Mouse (Mus musculus) midbrain, embryonic 12.5 days (tissue): ENCODE measurements around the gene Tor1b. TPM values are rescaled to one million over a fixed set of nuclear protein-coding genes. Genes with fewer than 3 reads are reported as not detected.

Experiments used
- ATAC-seq: fragments of 200-750 bp; cut with Nextera tagmentation; 2 replicates; pipeline ENCODE4 v1.8.0; 2017; ENCODE audit warnings: low read depth, moderate TSS enrichment, moderate library complexity; ENCODE audit not compliant: low FRiP score
- H3K27ac ChIP-seq: fragments of 300-500 bp; sonication (generic); replicated peaks from 2 replicates; pipeline ENCODE4 v1.5.1; 2016; ENCODE audit warnings: mild to moderate bottlenecking
- H3K27me3 ChIP-seq: fragments of 300-500 bp; sonication (generic); 2 replicates; pipeline ENCODE4 v1.6.1; 2016; ENCODE audit warnings: mild to moderate bottlenecking
- H3K36me3 ChIP-seq: fragments of 300-500 bp; sonication (generic); 2 replicates; pipeline ENCODE4 v1.6.1; 2016
- H3K4me1 ChIP-seq: fragments of 300-500 bp; sonication (generic); 2 replicates; pipeline ENCODE4 v1.6.1; 2016
- H3K4me2 ChIP-seq: fragments of 300-500 bp; sonication (generic); replicated peaks from 2 replicates; pipeline ENCODE4 v1.6.1; 2016; ENCODE audit warnings: mild to moderate bottlenecking, moderate library complexity
- H3K4me3 ChIP-seq: fragments of 300-500 bp; sonication (generic); 2 replicates; pipeline ENCODE4 v1.5.1; 2016; ENCODE audit warnings: mild to moderate bottlenecking
- H3K9ac ChIP-seq: fragments of 300-500 bp; sonication (generic); replicated peaks from 2 replicates; pipeline ENCODE4 v1.6.1; 2016; ENCODE audit warnings: mild to moderate bottlenecking, moderate library complexity
- H3K9me3 ChIP-seq: fragments of 300-500 bp; sonication (generic); 2 replicates; pipeline ENCODE4 v1.6.1; 2016; ENCODE audit warnings: mild to moderate bottlenecking
- WGBS: fragments of 180-500 bp; shearing (Covaris S2); methylation state at CpG from one replicate; pipeline ENCODE4 v1.1.7; 2016; 5-methylcytosine and 5-hydroxymethylcytosine counted together
- polyA plus RNA-seq: library from polyadenylated mRNA; unstranded; fragments of >200 nt; fragmentation: Nextera tagmentation; extraction: Ambion mirVana; gene quantifications from 2 replicates; pipeline ENCODE4 v1.2.1, GENCODE M21; 2016

Tor1b gene
- polyA plus RNA-seq, 1 experiment from 2014 or later, result 22.2 TPM

GRCm38 (mm10) chr2:30962570-30963254, 10.0 kb downstream of the Tor1b start:
- no peak overlapping the region for H3K27ac ChIP-seq
- no peaks in the 10 kb centered on the region for H3K27me3 ChIP-seq
- H3K4me2 ChIP-seq, result no peak overlapping the region
- H3K36me3 ChIP-seq, result peaks cover 80% of the 10 kb centered on the region
- H3K4me3 ChIP-seq, result no peak overlapping the region
- peaks cover 18% of the 10 kb centered on the region for H3K4me1 ChIP-seq
- H3K9me3 ChIP-seq, result no peaks in the 10 kb centered on the region
- 93% methylated on average over 11 of the region's 11 CpGs for WGBS
- no peak overlapping the region for H3K9ac ChIP-seq
- ATAC-seq, result no peak

GRCm38 (mm10) chr2:30965627-30966026, 12.9 kb downstream of the Tor1b start:
- peaks cover 54% of the 10 kb centered on the region for H3K36me3 ChIP-seq

GRCm38 (mm10) chr2:30966826-30967225, 14.1 kb downstream of the Tor1b start:
- no peaks in the 10 kb centered on the region for H3K27me3 ChIP-seq
- H3K36me3 ChIP-seq, result peaks cover 50% of the 10 kb centered on the region
- peak overlapping the region; percentile 94 for H3K4me2 ChIP-seq
- peak overlapping the region; percentile 83 for H3K4me3 ChIP-seq
- peak overlapping the region; percentile 88 for H3K9ac ChIP-seq
- no peak overlapping the region for H3K27ac ChIP-seq
- 25% methylated on average over 16 of the region's 16 CpGs for WGBS
- H3K4me1 ChIP-seq, result peaks cover 18% of the 10 kb centered on the region
- no peaks in the 10 kb centered on the region for H3K9me3 ChIP-seq
- no peak for ATAC-seq

More at GRCm38 (mm10) chr2:30965627-30966026, 12.9 kb downstream of the Tor1b start:
- WGBS, result 95% methylated on average over 8 of the region's 8 CpGs
- no peak for ATAC-seq
- Histone ChIP-seq H3K4me2 (no peak overlapping the region), H3K9ac (no peak overlapping the region), H3K4me1 (peaks cover 18% of the 10 kb centered on the region), H3K9me3 (no peaks in the 10 kb centered on the region), H3K27ac (no peak overlapping the region), H3K27me3 (no peaks in the 10 kb centered on the region), H3K4me3 (no peak overlapping the region)

- H3K27me3 ChIP-seq, result no peaks in the 10 kb centered on the region
- peak within 1 kb of the TSS; percentile 88 for H3K9ac ChIP-seq
- ATAC-seq, result peak; percentile 96
- 2% methylated on average over 59 of the region's 59 CpGs for WGBS
- H3K36me3 ChIP-seq, result peaks cover 46% of the 10 kb centered on the region
- peak within 1 kb of the TSS; percentile 83 for H3K4me3 ChIP-seq
- no peaks in the 10 kb centered on the region for H3K9me3 ChIP-seq
- peak within 1 kb of the TSS; percentile 94 for H3K4me2 ChIP-seq
- H3K4me1 ChIP-seq, result peaks cover 18% of the 10 kb centered on the region
- H3K27ac ChIP-seq, result peak within 1 kb of the TSS; percentile 67
Observed at GRCm38 (mm10) chr2:30967352-30968327, 14.9 kb downstream of the Tor1b start, which contains the start of gene Tor1a. Tor1a (minus strand) TSS chr2:30967933.

GRCm38 (mm10) chr2:30981790-30982513, 29.2 kb downstream of the Tor1b start, which contains the start of the genes BC005624 and Usp20:
BC005624 (minus strand) TSS chr2:30982201.
Usp20 (plus strand) TSS chr2:30982279.
- H3K4me2 ChIP-seq, result peak within 1 kb of the TSS; percentile 77
- peak within 1 kb of the TSS; percentile 77 for H3K9ac ChIP-seq
- H3K27me3 ChIP-seq, result no peaks in the 10 kb centered on the region
- under 1% methylated on average over 65 of the region's 66 CpGs for WGBS
- H3K36me3 ChIP-seq, result peaks cover 25% of the 10 kb centered on the region
- H3K4me3 ChIP-seq, result peak within 1 kb of the TSS; percentile 60
- no peaks in the 10 kb centered on the region for H3K9me3 ChIP-seq
- peak within 1 kb of the TSS; percentile 63 for H3K27ac ChIP-seq
- peak; percentile 98 for ATAC-seq
- H3K4me1 ChIP-seq, result peaks cover 17% of the 10 kb centered on the region

GRCm38 (mm10) chr2:30983024-30983423, 30.3 kb downstream of the Tor1b start:
- Histone ChIP-seq H3K4me2 (peak overlapping the region; percentile 77), H3K4me3 (peak overlapping the region; percentile 60), H3K27ac (no peak overlapping the region), H3K36me3 (peaks cover 14% of the 10 kb centered on the region), H3K27me3 (no peaks in the 10 kb centered on the region), H3K4me1 (peaks cover 17% of the 10 kb centered on the region), H3K9me3 (no peaks in the 10 kb centered on the region), H3K9ac (peak overlapping the region; percentile 77; the same call in 1 of the 2 replicates)
- 56% methylated on average over 7 of the region's 7 CpGs for WGBS
- ATAC-seq, result no peak

GRCm38 (mm10) chr2:30985111-30986020, 32.6 kb downstream of the Tor1b start:
- Histone ChIP-seq H3K9ac (no peak overlapping the region), H3K4me2 (no peak overlapping the region), H3K27me3 (no peaks in the 10 kb centered on the region), H3K4me1 (peaks cover 17% of the 10 kb centered on the region), H3K4me3 (no peak overlapping the region), H3K9me3 (no peaks in the 10 kb centered on the region), H3K27ac (no peak overlapping the region), H3K36me3 (no peaks in the 10 kb centered on the region)
- no peak for ATAC-seq
- 28% methylated on average over 17 of the region's 17 CpGs for WGBS

- Histone ChIP-seq H3K9me3 (no peaks in the 10 kb centered on the region), H3K4me3 (no peak overlapping the region), H3K36me3 (no peaks in the 10 kb centered on the region), H3K27me3 (no peaks in the 10 kb centered on the region), H3K9ac (no peak overlapping the region), H3K4me1 (no peaks in the 10 kb centered on the region), H3K27ac (no peak overlapping the region), H3K4me2 (no peak overlapping the region)
- no peak for ATAC-seq
- WGBS, result 90% methylated on average over 9 of the region's 9 CpGs
Observed at GRCm38 (mm10) chr2:30990221-30990620, 37.5 kb downstream of the Tor1b start.

- Histone ChIP-seq H3K36me3 (peaks cover 1% of the 10 kb centered on the region), H3K4me1 (no peaks in the 10 kb centered on the region; the same call in 1 of the 2 replicates), H3K4me2 (no peak overlapping the region), H3K9me3 (no peaks in the 10 kb centered on the region), H3K9ac (no peak overlapping the region), H3K4me3 (no peak overlapping the region), H3K27ac (no peak overlapping the region), H3K27me3 (no peaks in the 10 kb centered on the region)
- ATAC-seq, result no peak
- WGBS, result 94% methylated on average over 4 of the region's 4 CpGs
Observed at GRCm38 (mm10) chr2:30994853-30995252, 42.1 kb downstream of the Tor1b start.

GRCm38 (mm10) chr2:30995432-30995996, 42.8 kb downstream of the Tor1b start:
- no peak overlapping the region for H3K9ac ChIP-seq
- ATAC-seq, result no peak
- no peaks in the 10 kb centered on the region for H3K27me3 ChIP-seq
- H3K36me3 ChIP-seq, result peaks cover 7% of the 10 kb centered on the region
- no peak overlapping the region for H3K4me2 ChIP-seq
- H3K4me3 ChIP-seq, result no peak overlapping the region
- WGBS, result 83% methylated on average over 11 of the region's 11 CpGs
- H3K27ac ChIP-seq, result no peak overlapping the region
- no peaks in the 10 kb centered on the region; the same call in 1 of the 2 replicates for H3K4me1 ChIP-seq
- no peaks in the 10 kb centered on the region for H3K9me3 ChIP-seq
